Mouse (Mus musculus): Measurements from ENCODE around the gene Kcns1.

The Kcns1 gene

GRCm38 (mm10) chr2:164170326-164170725 is 587 bp downstream of the Kcns1 start:
- DNase-seq = peak; percentile 39 to 49

GRCm38 (mm10) chr2:164168571-164168946 is 2.4 kb downstream of the Kcns1 start:
- peak; percentile 53 to 55 for DNase-seq

- no peak for DNase-seq
Observed at GRCm38 (mm10) chr2:164167752-164168570, 3.0 kb downstream of the Kcns1 start.

- no peak for DNase-seq
Observed at GRCm38 (mm10) chr2:164164941-164165340, 6.0 kb downstream of the Kcns1 start.

- no peak for DNase-seq
Observed at GRCm38 (mm10) chr2:164161515-164162055, 9.3 kb downstream of the Kcns1 start.

GRCm38 (mm10) chr2:164158838-164159237 is 12.1 kb downstream of the Kcns1 start:
- DNase-seq = no peak

GRCm38 (mm10) chr2:164156158-164156557 is 14.8 kb downstream of the Kcns1 start:
- DNase-seq = no peak

GRCm38 (mm10) chr2:164154007-164154406 is 16.9 kb downstream of the Kcns1 start:
- DNase-seq = no peak

GRCm38 (mm10) chr2:164152341-164152740 is 18.6 kb downstream of the Kcns1 start:
- no peak for DNase-seq

- DNase-seq = no peak
Observed at GRCm38 (mm10) chr2:164150086-164150760, 20.7 kb downstream of the Kcns1 start.

- no peak for DNase-seq
Observed at GRCm38 (mm10) chr2:164146556-164146955, 24.4 kb downstream of the Kcns1 start.

GRCm38 (mm10) chr2:164144541-164144940 is 26.4 kb downstream of the Kcns1 start:
- no peak for DNase-seq

- no peak for DNase-seq
Observed at GRCm38 (mm10) chr2:164144025-164144424, 26.9 kb downstream of the Kcns1 start.

- DNase-seq = no peak
Observed at GRCm38 (mm10) chr2:164142021-164142420, 28.9 kb downstream of the Kcns1 start.

- DNase-seq = no peak
Observed at GRCm38 (mm10) chr2:164137754-164138153, 33.2 kb downstream of the Kcns1 start.

- DNase-seq = no peak
Observed at GRCm38 (mm10) chr2:164136393-164136792, 34.5 kb downstream of the Kcns1 start.

- DNase-seq = no peak
Observed at GRCm38 (mm10) chr2:164135367-164135766, 35.5 kb downstream of the Kcns1 start.

- DNase-seq = no peak
Observed at GRCm38 (mm10) chr2:164134563-164134962, 36.4 kb downstream of the Kcns1 start.

GRCm38 (mm10) chr2:164131586-164131985 is 39.3 kb downstream of the Kcns1 start:
- DNase-seq = no peak

- peak; percentile 65 to 74 for DNase-seq
Observed at GRCm38 (mm10) chr2:164128576-164129411, 42.1 kb downstream of the Kcns1 start.

- no peak for DNase-seq
Observed at GRCm38 (mm10) chr2:164127297-164127696, 43.6 kb downstream of the Kcns1 start.

GRCm38 (mm10) chr2:164126533-164126955 is 44.4 kb downstream of the Kcns1 start:
- peak; percentile 25 to 38 for DNase-seq

Measured in B cell, adult 2 months (primary cell).